Mouse (Mus musculus) left cerebral cortex, adult 2 months (tissue): ENCODE measurements around the gene Apoa2. TPM values are rescaled to one million over a fixed set of nuclear protein-coding genes. Genes with fewer than 3 reads are reported as not detected.

ENCODE experiments used
- DNase-seq, 2 experiments: peaks; one replicate each; pipeline ENCODE4 v3.0.0; 2021 to 2022; ENCODE audit warnings: low spot score in 2 of 2, mixed read lengths in 1 of 2; ENCODE audit errors: extremely low spot score in 1 of 2
- H3K27ac ChIP-seq: fragments of 200-600 bp; 2 replicates; pipeline ENCODE4 v1.8.1; 2022
- H3K4me3 ChIP-seq: fragments of 200-600 bp; 2 replicates; pipeline ENCODE4 v1.8.1; 2022
- CTCF ChIP-seq: fragments of 200-600 bp; IDR thresholded peaks from 2 replicates; pipeline ENCODE4 v1.8.1; 2022; ENCODE audit warnings: antibody characterized with exemption, mild to moderate bottlenecking, moderate library complexity
- intact Hi-C: fragments of 180-260 bp; cut with DNase I; formaldehyde crosslinking; loops from one replicate; pipeline ENCODE4 v1.15.1; 2025
- long read RNA-seq, 2 experiments: library from polyadenylated mRNA; stranded (forward); transcript quantifications; one replicate each; pipeline ENCODE4 v2.0.0; 2021; ENCODE audit warnings: borderline mapping rate in 2 of 2
- total RNA-seq, 2 experiments: library from RNA; stranded (reverse); gene quantifications; 2 replicates each; pipeline ENCODE4 v1.2.3; 2021

Apoa2 gene
- 1 to 10 TPM; 1.5 to 2.2 TPM for total RNA-seq
- long read RNA-seq, experiment 1: 0 reads
- long read RNA-seq, experiment 2: 0 reads

DNA sequence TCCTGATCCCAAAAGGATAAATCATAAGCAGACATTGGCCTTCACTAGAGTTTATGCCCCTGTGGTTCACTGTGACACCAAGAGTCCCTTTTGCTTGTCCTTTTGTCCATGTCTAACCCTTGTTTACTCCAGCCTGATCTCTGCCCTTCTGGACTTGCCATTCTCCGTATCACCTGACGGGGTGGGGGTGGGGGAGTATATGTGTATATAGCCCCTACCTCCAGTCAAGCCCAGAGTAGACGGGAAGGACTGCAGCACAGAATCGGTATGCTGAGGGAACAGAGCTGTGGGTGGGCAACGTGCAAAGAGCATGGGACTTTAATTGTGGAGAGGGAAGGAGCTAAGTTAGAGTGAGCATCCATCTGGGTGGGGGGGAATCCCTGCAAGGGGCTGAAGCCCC, at the start of gene Apoa2:
Gene Apoa2 (plus strand): TSS at position 198 of the 400 bp plus-strand sequence.
- H3K4me3 ChIP-seq: no peak within 1 kb of the TSS
- no peak within 1 kb of the TSS for H3K27ac ChIP-seq
- intact Hi-C loops: no loop called here
- DNase-seq: no peak
- no peak for TF ChIP-seq CTCF

DNA sequence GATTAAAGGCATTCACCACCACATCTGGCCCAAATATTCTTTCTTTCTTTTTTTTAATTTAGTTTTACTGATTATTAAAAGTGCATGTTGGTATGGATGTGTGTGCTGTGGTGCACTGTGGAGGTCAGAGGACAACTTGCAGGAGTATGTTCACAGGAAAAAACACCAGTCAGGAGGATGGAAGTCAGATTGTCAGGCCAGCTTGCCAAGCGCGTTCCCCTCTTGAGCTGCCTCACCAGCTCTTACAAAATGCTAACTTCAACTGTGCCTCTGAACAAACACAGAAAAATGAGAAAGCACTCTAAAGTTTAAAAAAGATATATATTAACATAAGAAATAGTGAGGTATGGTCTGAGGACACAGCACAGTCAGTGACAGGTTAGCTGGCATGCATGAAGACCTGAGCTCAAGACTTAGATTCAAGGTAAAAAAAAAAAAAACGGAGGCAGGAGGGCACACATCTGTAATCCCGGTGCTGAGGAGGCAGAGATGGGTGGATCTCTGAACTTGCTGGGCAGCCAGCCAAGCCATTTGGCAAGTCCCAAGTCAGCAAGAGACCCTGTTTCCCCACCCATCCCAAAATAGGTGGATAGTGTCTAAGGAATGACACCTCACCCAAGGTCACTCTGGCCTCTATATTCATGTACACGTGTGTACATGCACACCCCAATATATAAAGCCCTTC, 45.2 kb upstream of the Apoa2 start:
- no peak for TF ChIP-seq CTCF
- intact Hi-C loops: no loop called here
- no peak for DNase-seq
- no peak overlapping the region for H3K4me3 ChIP-seq
- H3K27ac ChIP-seq: no peak overlapping the region

DNA sequence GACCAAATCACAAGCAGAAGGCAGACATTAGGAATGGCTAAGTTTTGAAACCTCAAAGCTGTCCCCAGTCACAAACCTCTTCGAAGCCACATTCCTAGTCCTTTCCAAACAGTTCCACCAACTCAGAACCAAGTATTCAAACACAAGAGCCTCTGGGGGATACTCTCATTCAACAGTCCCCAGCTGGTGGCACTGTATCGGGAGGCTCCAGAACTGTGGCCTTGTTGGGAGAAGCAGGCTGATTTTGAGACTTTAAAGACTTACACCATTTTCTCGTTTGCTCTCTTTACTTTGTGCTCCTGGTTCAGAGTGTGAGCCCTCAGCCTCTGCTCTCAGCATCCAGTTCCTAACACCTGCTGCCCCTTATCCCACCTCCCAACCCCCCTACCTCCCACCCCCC, 41.8 kb upstream of the Apoa2 start:
- no peak overlapping the region for H3K4me3 ChIP-seq
- TF ChIP-seq CTCF: no peak
- no peak overlapping the region for H3K27ac ChIP-seq
- DNase-seq: no peak
- intact Hi-C loops: no loop called here

DNA sequence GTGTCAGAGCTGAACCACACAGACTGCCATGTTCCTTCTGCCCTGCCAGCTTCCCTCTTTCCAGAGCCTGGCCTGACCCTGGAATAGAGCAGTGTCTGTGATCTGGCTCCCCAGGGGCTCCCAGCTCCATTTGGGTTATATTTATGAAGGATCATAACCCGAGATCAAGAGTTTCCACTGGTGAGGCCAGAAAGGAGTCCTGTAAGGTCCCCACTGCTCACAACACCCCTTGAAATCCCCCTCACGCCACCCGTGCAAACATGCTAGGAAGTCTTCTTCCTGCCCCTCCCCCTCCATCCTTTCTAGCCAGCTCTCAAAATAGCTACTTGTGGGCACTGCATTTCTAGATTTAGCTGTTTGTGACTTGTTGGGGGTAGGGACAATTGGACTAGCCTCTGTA, 41.2 kb upstream of the Apoa2 start:
- no peak for DNase-seq
- intact Hi-C loops: no loop called here
- H3K27ac ChIP-seq: no peak overlapping the region
- no peak overlapping the region for H3K4me3 ChIP-seq
- no peak for TF ChIP-seq CTCF

DNA sequence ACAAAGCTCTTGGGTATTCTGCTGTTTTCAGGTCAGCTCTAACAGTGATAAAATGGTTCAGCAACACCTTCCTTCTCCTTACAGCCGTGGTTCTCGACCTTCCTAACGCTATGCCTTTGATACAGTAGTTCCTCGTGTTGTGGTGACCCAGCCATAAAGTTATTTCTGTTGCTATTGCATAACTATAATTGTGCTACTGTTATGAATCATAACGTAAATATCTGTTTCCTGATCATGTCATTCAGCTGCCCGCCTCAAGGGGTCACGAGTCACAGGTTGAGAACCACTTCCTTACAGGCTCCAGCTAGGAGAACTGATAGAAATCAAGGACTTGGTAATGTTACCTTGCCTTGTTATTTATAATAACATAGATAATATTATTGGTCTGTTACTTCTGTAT, 40.5 kb upstream of the Apoa2 start:
- intact Hi-C loops: no loop called here
- peak overlapping the region; percentile 29; the same call in 1 of the 2 replicates for H3K27ac ChIP-seq
- no peak for DNase-seq
- H3K4me3 ChIP-seq: no peak overlapping the region
- peak; percentile 25 for TF ChIP-seq CTCF

DNA sequence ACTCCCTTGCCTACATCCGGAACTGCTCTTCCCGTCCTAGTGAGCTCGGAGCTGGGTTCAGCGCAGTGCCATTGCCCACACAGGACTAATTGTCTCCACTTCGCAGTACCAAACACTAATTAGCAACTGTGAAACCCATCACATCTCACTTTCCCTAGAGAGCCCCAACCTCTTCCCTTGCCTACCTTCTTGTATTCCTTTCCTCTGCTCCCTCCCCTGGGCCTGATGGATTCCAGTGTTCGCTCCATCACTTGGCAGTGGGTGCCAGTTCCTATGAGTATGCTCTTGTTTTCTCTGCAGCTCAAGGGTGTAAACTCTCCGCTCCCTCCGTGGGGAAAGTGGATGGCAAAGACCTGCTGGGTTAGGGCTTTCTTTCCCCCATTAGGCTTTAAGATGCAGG, 39.2 kb upstream of the Apoa2 start:
- DNase-seq: no peak
- no peak overlapping the region for H3K4me3 ChIP-seq
- intact Hi-C loops: no loop called here
- H3K27ac ChIP-seq: no peak overlapping the region
- no peak for TF ChIP-seq CTCF

DNA sequence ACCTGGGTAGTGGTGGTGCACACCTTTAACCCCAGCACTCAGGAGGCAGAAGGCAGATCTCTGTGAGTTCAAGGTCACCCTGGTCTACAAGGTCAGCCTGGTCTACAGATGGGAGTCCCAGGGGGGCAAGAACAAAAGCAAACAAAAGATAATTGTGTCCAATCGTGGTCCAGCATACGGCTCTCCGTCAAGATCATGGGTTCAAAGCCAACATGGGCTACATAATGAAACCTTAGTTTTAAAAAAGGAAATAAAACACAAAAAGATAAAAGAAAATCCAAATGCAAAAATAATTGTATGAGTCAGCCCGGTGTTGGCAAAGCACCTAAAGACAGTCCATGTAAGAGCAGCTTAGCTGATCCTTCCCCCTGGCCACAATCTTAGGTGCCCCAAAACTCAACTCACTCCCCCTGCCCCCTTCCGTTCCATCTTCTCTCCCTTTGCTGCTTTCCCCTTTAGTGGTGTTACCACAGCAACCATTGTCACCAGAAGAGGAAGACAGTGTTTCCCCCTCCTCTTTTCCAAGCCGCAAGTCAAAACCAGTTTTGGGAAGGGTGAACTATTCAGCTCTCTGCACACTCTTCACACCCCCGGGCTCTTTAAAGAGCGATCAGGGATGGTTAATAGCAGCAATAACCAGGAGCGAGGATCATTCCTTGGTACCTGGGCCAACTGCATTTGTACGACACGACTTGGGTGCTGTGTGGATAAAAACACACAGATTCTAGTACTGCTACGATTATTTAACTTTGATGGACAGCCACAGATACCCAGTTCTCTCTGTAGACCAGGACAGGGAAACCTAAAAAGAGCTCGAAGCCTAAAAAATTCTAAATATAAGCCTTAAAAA, 36.8 kb upstream of the Apoa2 start:
- intact Hi-C loops: no loop called here

DNA sequence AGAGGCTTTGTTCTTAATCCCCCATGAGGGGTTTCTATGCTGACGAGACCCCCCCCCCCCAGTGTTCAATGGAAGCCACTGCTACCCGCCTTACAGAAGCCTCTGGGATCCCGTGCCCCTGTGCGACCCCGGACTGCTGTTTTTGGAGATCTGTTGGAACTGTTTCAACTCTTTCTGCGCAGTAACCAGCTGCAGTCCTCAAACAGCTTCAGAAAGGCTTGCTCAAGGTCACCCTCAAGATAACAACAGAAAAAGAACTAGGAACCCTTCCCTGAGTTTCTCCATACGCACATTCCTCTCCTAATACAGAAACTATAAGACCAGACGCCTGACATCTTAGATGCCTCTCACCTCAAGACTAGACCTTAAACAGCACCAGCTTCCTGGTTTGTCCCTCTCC, 35.8 kb upstream of the Apoa2 start:
- no peak for DNase-seq
- H3K27ac ChIP-seq: no peak overlapping the region
- H3K4me3 ChIP-seq: no peak overlapping the region
- TF ChIP-seq CTCF: no peak
- intact Hi-C loops: no loop called here

More for the DNA sequence above, 36.8 kb upstream of the Apoa2 start:
- Histone ChIP-seq H3K27ac (peak overlapping the region; percentile 24; the same call in 1 of the 2 replicates), H3K4me3 (no peak overlapping the region)
- no peak for TF ChIP-seq CTCF
- no peak for DNase-seq

DNA sequence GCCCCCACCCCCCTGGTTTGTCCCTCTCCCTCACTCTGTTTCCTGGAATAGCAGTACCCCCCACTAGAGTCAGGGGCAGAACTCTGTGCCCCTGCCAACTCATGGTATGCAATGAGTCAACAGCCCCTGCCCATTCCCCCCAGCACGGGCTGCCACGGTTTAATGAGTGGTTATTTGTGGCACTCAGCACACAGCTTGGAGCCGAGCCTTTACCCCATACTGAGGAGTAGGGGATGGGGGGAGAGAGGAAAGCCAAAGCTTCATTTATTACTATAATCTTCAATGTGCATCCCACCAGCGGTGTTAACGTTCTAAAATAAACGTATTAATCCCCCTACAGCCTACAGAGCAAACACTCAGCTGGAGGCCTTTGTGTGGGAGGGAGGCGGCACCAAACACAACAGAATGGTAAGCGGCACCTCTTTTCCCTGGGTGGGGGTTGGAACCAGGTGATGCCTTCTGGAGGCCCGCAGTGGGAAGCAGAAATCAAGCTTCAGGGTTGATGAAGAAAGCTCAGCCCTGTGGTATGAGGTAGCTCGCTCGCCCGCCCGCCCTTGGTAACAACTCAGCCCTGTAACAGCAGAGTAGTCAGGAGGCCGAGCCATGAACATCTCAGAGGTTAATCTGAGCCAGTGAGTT, 35.3 kb upstream of the Apoa2 start:
- peak in 1 of 2 experiments; percentile 18 for DNase-seq
- intact Hi-C loops: no loop called here
- no peak for TF ChIP-seq CTCF
- Histone ChIP-seq H3K4me3 (no peak overlapping the region), H3K27ac (0 out of 2 replicates have a peak overlapping the region, but pooled peaks have one; percentile 20)

DNA sequence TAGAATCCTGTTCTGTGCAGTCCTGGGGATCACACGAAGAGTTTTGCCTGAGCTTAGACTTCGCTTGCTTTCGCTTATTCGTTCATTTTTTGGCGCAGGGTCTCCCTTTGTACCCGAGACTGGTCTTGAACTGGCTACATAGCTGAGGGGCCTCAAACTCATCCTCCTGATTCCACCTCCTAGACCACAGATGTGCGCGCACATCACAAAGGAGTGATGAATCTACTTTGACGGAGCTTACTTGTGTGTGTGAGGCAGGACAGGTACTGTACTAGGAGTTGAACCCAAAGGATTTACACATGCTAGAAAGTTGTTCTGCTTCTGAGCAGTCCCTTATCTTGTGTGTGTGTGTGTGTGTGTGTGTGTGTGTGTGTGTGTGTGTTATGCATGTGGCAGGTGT, 34.0 kb upstream of the Apoa2 start:
- Histone ChIP-seq H3K4me3 (no peak overlapping the region), H3K27ac (no peak overlapping the region)
- no peak for TF ChIP-seq CTCF
- intact Hi-C loops: no loop called here
- DNase-seq: no peak

DNA sequence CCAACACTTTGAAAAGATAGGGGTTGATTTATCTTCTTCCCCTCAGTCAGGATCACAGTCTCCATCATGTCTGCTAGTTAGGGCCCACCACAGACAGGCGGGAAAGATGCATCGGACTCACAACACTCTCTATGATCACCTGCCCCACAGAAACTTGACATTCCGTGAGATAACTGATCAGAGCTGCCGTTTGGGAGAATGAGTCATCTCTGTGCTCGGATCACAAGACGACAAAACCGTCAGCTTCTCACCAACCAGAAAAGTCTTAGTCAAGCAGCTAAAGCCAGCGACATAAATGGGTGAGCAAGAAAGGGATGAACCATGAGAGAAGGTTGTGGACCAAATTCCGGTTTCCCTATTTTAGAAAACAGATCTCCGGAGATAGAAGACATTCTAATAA, 32.6 kb upstream of the Apoa2 start:
- DNase-seq: no peak
- TF ChIP-seq CTCF: no peak
- Histone ChIP-seq H3K27ac (peak overlapping the region; percentile 50; the same call in 1 of the 2 replicates), H3K4me3 (no peak overlapping the region)
- intact Hi-C loops: no loop called here
